Mouse (Mus musculus): ENCODE measurements at regions not wholly inside any gene's neighbourhood (a gene's known extent, or its start where the extent isn't known, plus 50 kb on each side); places are given as distances from the start of the nearest gene placed in this dataset.
A peak's percentile ranks its signal among the peaks of the same experiment; 100 is the strongest.

DNA sequence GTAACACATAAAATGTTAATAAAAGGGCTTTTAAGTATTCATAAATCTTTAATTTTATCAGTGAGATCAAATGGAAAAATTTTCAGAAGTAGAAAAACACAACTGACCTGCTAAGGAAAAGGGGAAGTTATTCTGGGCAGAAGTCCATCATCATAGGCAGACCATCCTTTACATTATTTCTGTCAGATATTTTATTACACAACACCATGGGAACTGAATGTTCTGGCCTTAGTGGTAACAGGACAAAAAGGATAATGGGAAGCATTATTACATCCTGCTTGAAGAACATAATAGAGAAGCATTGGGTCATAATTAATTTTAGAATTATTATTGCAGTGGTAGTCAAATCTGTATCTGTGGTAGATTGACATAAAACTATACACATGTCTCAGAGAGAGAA, 603.5 kb upstream of the Gje1 start:
- DNase-seq (ENCODE audit: low spot score) (no peak), ATAC-seq (ENCODE audit: low FRiP score) (no peak)
- H3K9ac ChIP-seq, result no peak overlapping the region
- no peak overlapping the region for H3K27ac ChIP-seq
- no peaks in the 10 kb centered on the region for H3K27me3 ChIP-seq (ENCODE audit: control insufficient read depth, insufficient read depth, low read length)
- no peak overlapping the region for H3K4me2 ChIP-seq (replicated peaks)
- H3K4me3 ChIP-seq (replicated peaks; ENCODE audit: low read length), result no peak overlapping the region
- 0 out of 2 replicates have a peak, but pooled peaks cover 4% of the 10 kb centered on the region for H3K9me3 ChIP-seq (ENCODE audit: control insufficient read depth, low read length)
- H3K4me1 ChIP-seq (replicated peaks; ENCODE audit: control insufficient read depth, insufficient read depth, low read length), result no peaks in the 10 kb centered on the region
- no peaks in the 10 kb centered on the region for H3K36me3 ChIP-seq (replicated peaks; ENCODE audit: control insufficient read depth, insufficient read depth)

- WGBS, result 76% methylated on average over 2 of the region's 2 CpGs
- ATAC-seq (ENCODE audit: low FRiP score) (no peak), DNase-seq (ENCODE audit: low spot score) (no peak)
- Histone ChIP-seq H3K9me3 (ENCODE audit: control insufficient read depth, low read length) (0 out of 2 replicates have a peak, but pooled peaks cover 4% of the 10 kb centered on the region), H3K27me3 (ENCODE audit: control insufficient read depth, insufficient read depth, low read length) (no peaks in the 10 kb centered on the region), H3K9ac (no peak overlapping the region), H3K4me1 (replicated peaks; ENCODE audit: control insufficient read depth, insufficient read depth, low read length) (no peaks in the 10 kb centered on the region), H3K4me2 (replicated peaks) (no peak overlapping the region), H3K27ac (no peak overlapping the region), H3K4me3 (replicated peaks; ENCODE audit: low read length) (no peak overlapping the region), H3K36me3 (replicated peaks; ENCODE audit: control insufficient read depth, insufficient read depth) (no peaks in the 10 kb centered on the region)
Measured at GRCm38 (mm10) chr10:15317017-15317607, 599.1 kb upstream of the Gje1 start.

GRCm38 (mm10) chr10:15310650-15311049, 592.6 kb upstream of the Gje1 start:
- 88% methylated on average over 2 of the region's 2 CpGs for WGBS
- Histone ChIP-seq H3K27ac (no peak overlapping the region), H3K9me3 (ENCODE audit: control insufficient read depth, low read length) (no peaks in the 10 kb centered on the region), H3K4me3 (replicated peaks; ENCODE audit: low read length) (no peak overlapping the region), H3K27me3 (ENCODE audit: control insufficient read depth, insufficient read depth, low read length) (no peaks in the 10 kb centered on the region), H3K4me2 (replicated peaks) (no peak overlapping the region), H3K36me3 (replicated peaks; ENCODE audit: control insufficient read depth, insufficient read depth) (no peaks in the 10 kb centered on the region), H3K4me1 (replicated peaks; ENCODE audit: control insufficient read depth, insufficient read depth, low read length) (no peaks in the 10 kb centered on the region), H3K9ac (no peak overlapping the region)
- no peak for ATAC-seq (ENCODE audit: low FRiP score)
- no peak for DNase-seq (ENCODE audit: low spot score)

DNA sequence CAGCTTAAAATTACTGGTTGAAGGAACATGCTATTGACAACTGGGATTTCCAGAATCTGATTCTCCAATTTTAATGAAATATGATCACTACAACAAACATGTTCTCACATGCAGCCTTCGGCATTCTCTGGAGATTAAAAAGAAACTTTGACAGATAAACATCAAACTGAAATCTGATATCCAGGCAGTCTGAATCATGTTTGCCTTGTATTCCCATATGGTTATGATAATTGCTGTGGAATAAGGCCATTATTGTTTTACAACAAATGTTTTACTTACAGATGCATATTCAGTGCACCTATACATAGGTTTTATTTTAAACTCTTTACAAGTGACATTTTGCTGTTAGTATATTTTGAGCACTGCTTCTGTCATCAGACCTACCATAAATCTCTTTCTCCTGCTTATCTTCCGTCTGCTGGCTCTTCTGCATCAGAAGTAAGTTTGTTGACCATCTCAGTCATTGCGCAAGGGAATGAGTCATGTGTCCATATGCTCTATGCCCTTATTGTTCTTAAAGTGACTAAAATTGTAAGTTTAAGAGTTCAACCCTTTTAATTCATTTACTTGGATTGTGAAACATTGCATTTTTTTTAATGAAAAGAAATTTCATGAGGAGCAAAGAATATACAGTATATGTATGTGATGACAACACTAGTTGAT, 587.9 kb upstream of the Gje1 start:
- WGBS, result 86% methylated on average over 3 of the region's 3 CpGs
- ATAC-seq (ENCODE audit: low FRiP score), result no peak

DNA sequence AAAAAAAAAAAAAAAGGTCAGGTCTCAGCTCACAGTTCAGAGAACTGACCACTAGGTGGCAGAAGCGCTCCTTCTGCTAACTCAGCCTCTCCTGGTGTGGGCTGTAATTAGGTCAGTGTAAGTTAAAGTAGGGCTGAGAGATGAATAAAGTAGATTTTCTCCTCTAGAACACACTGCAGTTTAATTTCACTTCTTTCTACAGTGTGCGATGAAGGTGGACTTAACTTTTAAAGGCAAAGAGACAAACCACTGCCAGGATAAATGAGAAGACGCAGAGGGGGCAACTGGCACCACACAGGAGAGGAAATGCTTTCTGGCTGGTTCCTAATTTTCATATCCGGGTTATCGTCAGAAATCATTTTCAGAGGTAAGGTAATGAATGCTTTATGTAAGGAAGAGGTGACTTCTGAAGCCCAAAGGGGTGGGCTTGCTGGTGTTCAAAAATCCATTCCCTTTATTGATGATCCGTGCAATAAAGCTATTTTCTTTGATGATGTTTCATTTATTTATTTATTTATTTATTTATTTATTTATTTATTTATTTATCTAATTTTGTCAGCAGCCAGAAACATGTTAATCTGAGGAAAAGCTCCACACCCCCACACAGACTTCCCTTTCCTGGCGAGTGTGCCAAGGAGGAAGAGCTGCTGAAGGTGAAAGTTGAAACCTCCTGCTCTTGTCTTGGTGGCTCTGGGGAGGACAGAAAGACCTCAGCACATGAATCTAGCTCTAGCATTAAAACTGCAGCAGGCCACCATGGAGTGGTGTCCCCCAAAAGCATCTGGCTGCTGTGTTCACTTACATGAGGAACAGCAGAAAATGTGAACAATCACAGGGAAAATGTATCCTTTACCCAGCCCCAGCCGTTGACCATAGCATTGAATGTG, 582.4 kb upstream of the Gje1 start:
- ATAC-seq (ENCODE audit: low FRiP score), result peak; percentile 93
- Histone ChIP-seq H3K4me3 (replicated peaks; ENCODE audit: low read length) (no peak overlapping the region), H3K36me3 (replicated peaks; ENCODE audit: control insufficient read depth, insufficient read depth) (no peaks in the 10 kb centered on the region), H3K4me2 (replicated peaks) (peak overlapping the region; percentile 43), H3K4me1 (replicated peaks; ENCODE audit: control insufficient read depth, insufficient read depth, low read length) (peaks cover 9% of the 10 kb centered on the region; the same call in 1 of the 2 replicates), H3K27me3 (ENCODE audit: control insufficient read depth, insufficient read depth, low read length) (no peaks in the 10 kb centered on the region), H3K9ac (no peak overlapping the region), H3K27ac (peak overlapping the region; percentile 59; the same call in 1 of the 2 replicates), H3K9me3 (ENCODE audit: control insufficient read depth, low read length) (no peaks in the 10 kb centered on the region)
- DNase-seq (ENCODE audit: low spot score), result peak; percentile 90
- WGBS, result 34% methylated on average over 8 of the region's 8 CpGs

More for the DNA sequence above, 587.9 kb upstream of the Gje1 start:
- Histone ChIP-seq H3K4me2 (replicated peaks) (no peak overlapping the region), H3K27me3 (ENCODE audit: control insufficient read depth, insufficient read depth, low read length) (no peaks in the 10 kb centered on the region), H3K4me1 (replicated peaks; ENCODE audit: control insufficient read depth, insufficient read depth, low read length) (no peaks in the 10 kb centered on the region), H3K9me3 (ENCODE audit: control insufficient read depth, low read length) (no peaks in the 10 kb centered on the region), H3K9ac (no peak overlapping the region), H3K27ac (no peak overlapping the region), H3K4me3 (replicated peaks; ENCODE audit: low read length) (no peak overlapping the region), H3K36me3 (replicated peaks; ENCODE audit: control insufficient read depth, insufficient read depth) (no peaks in the 10 kb centered on the region)
- DNase-seq (ENCODE audit: low spot score), result no peak

DNA sequence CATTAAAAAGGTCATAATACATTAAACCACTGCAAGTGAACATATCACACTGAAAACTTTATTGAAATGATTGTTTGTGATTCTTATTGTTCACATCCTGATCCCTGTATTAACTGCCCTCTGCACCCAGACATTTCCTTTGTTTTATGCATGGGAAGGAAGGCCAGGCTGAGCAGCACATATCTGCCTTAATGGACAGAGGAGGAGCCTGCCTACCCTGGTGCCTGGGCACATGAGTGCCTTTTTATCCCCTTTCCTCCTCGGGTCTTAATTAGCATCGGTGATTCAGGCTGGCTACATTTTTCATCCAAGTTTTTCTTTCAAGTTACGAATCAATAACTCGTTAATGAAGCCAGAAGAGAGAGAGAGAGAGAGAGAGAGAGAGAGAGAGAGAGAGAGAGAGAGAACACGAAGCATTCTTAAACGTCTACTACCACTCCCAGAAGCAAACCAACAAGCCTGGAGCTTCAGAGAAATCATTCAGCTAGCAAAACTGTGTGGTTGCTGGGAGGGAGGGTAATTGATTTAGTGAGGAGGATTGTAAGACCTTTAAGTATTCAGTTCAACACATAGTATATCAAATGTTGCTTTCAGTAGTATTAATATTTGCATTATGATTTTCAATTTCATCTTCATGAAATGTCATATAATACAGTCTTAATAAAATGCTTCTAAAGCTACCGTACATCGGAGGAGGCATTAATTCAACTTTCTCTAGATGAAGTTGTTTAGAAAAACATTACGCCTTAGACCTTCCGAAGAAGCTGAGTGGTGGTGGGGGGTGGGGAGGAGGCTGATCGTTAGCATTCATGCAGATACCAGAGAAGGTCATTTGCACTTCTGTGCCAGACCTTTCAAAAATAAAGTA, 581.6 kb upstream of the Gje1 start:
- Histone ChIP-seq H3K36me3 (replicated peaks; ENCODE audit: control insufficient read depth, insufficient read depth) (no peaks in the 10 kb centered on the region), H3K4me2 (replicated peaks) (peak overlapping the region; percentile 43), H3K4me3 (replicated peaks; ENCODE audit: low read length) (no peak overlapping the region)

DNA sequence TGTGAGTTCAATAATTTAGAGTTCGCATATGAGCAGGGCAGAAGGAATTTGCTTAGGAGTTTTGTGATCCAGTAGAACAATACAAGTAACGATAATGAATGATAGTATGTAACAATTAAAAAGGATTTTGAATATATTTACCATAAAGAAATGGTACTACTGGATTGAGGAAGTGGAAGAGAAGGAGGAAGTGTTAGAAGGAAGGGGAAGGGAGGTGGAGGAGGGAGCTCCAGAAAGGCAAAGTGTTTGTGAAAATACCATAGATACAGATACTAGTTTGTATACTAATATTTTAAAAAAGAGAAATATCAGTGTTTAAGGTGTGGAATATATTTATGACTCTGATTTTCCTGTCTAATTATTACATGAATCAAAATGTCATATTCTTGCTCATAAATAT, 579.2 kb upstream of the Gje1 start:
- Histone ChIP-seq H3K9ac (no peak overlapping the region), H3K4me1 (replicated peaks; ENCODE audit: control insufficient read depth, insufficient read depth, low read length) (peaks cover 9% of the 10 kb centered on the region; the same call in 1 of the 2 replicates), H3K27me3 (ENCODE audit: control insufficient read depth, insufficient read depth, low read length) (no peaks in the 10 kb centered on the region), H3K36me3 (replicated peaks; ENCODE audit: control insufficient read depth, insufficient read depth) (no peaks in the 10 kb centered on the region), H3K27ac (no peak overlapping the region), H3K4me2 (replicated peaks) (no peak overlapping the region), H3K9me3 (ENCODE audit: control insufficient read depth, low read length) (no peaks in the 10 kb centered on the region), H3K4me3 (replicated peaks; ENCODE audit: low read length) (no peak overlapping the region)
- 98% methylated on average over 2 of the region's 2 CpGs for WGBS
- DNase-seq (ENCODE audit: low spot score), result no peak
- no peak for ATAC-seq (ENCODE audit: low FRiP score)

More for the DNA sequence above, 581.6 kb upstream of the Gje1 start:
- no peak overlapping the region for H3K9ac ChIP-seq
- no peaks in the 10 kb centered on the region for H3K27me3 ChIP-seq (ENCODE audit: control insufficient read depth, insufficient read depth, low read length)
- H3K27ac ChIP-seq, result no peak overlapping the region
- H3K4me1 ChIP-seq (replicated peaks; ENCODE audit: control insufficient read depth, insufficient read depth, low read length), result peaks cover 9% of the 10 kb centered on the region; the same call in 1 of the 2 replicates
- H3K9me3 ChIP-seq (ENCODE audit: control insufficient read depth, low read length), result no peaks in the 10 kb centered on the region
- no peak for DNase-seq (ENCODE audit: low spot score)
- ATAC-seq (ENCODE audit: low FRiP score), result peak; percentile 45; the same call in 1 of the 2 replicates
- 25% methylated on average over 11 of the region's 11 CpGs for WGBS

- Histone ChIP-seq H3K9ac (no peak overlapping the region), H3K36me3 (replicated peaks; ENCODE audit: control insufficient read depth, insufficient read depth) (no peaks in the 10 kb centered on the region), H3K27ac (no peak overlapping the region), H3K4me3 (replicated peaks; ENCODE audit: low read length) (no peak overlapping the region), H3K9me3 (ENCODE audit: control insufficient read depth, low read length) (no peaks in the 10 kb centered on the region), H3K4me1 (replicated peaks; ENCODE audit: control insufficient read depth, insufficient read depth, low read length) (no peaks in the 10 kb centered on the region), H3K4me2 (replicated peaks) (no peak overlapping the region), H3K27me3 (ENCODE audit: control insufficient read depth, insufficient read depth, low read length) (no peaks in the 10 kb centered on the region)
- 77% methylated on average over 1 of the region's 1 CpGs for WGBS
- ATAC-seq (ENCODE audit: low FRiP score) (no peak), DNase-seq (ENCODE audit: low spot score) (no peak)
Measured at GRCm38 (mm10) chr10:15294125-15294524, 576.1 kb upstream of the Gje1 start.

Measured in hindbrain, embryonic 14.5 days (tissue).